Mouse (Mus musculus) olfactory bulb, adult 2 months (tissue): ENCODE results near the gene Cplx2.

Experiments
- CTCF ChIP-seq: fragments of 200-500 bp; IDR thresholded peaks from 2 replicates; pipeline ENCODE4 v1.5.1; 2012; ENCODE audit warnings: low read depth, mild to moderate bottlenecking, low read length, moderate library complexity; ENCODE audit not compliant: insufficient read depth
- POLR2A ChIP-seq: fragments of 200-500 bp; IDR thresholded peaks from 2 replicates; pipeline ENCODE4 v1.6.1; 2012; ENCODE audit warnings: mild to moderate bottlenecking, low read depth, low read length, moderate library complexity; ENCODE audit not compliant: insufficient read depth

DNA sequence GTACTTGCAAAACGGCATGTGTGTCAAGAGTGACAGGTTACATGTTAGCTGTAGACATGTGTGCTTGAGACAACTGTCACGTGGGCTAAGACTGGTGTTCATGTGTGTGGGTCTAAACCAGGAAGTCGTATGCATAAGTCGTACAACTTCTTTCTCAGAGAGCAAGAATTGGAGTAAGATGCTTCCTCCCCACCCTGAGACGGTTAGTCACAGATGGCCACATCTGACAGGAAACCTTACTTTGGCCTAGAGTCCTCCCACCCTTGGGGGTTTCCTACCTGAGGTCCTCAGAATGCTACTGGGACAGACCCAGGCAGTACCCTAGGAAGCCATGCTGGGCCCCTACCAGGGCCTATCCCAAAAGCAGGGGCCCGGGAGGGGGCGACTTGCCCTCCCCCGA lies 10.2 kb downstream of the Cplx2 start:
- TF ChIP-seq CTCF (no peak), POLR2A (no peak)
